Mouse (Mus musculus) lung, postnatal 14 days (tissue): ENCODE measurements at regions not wholly inside any gene's neighbourhood (a gene's known extent, or its start where the extent isn't known, plus 50 kb on each side); places are given as distances from the start of the nearest gene placed in this dataset.

ENCODE experiments used
- DNase-seq: peaks from one replicate; pipeline ENCODE4 v3.0.0; 2021

DNA sequence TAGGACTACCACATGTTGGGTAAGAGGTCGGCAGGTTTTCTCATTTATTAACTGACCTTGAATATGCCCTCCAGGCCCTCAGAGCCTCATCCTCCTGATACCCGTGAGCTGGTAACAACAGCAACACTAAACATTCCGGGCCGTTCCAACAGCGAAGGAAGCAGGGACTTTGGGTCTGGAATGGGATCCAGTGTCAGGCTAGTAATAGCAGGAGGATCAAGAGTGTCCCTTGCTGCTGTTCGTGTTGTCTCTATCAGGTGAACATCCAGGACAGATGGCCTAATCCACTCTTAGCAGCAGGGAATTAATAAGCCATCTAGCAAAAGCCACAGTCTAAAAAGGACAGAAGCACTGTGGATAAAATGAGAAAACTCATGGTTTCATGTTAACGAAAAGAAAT, 106.7 kb downstream of the Cpeb2 start:
- no peak for DNase-seq

DNA sequence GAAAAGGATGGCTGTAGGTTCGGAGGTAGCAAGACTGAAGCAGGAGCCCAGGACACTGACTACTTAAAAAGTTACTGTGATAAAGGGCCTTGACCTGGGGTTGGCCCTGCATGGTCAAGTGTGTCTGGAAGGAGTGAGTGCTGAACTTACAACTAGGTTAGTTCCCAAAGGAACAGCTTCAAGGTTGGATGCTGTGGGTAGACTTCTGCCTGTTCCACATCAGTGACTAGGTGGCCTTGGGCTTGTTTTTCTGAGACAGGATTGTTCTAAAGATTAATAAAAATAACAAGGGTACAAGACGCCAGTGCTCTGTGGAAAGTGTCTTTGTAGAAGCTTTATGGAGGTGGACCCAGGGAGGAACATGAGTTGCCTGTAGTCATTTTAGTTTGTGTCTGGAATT, 108.5 kb downstream of the Cpeb2 start:
- DNase-seq = no peak

DNA sequence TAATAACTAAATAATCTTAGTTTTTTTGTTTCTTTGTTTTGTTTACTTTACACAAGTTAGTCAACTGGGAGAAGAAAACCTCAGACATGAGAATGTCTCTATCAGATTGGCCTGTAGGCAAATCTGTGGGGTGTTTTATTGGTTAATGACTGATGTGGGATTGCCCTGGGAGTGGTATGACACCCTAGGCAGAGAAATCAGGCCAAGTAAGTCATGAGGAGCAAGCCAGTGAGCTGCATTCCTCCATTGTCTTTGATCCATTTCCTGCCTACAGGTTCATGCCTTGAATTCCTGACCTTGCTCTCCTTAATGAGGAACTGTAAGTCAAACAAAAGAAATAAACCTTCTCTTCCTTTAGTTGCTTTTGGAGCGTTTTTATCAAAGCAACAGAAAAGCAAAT, 111.5 kb downstream of the Cpeb2 start:
- no peak for DNase-seq

DNA sequence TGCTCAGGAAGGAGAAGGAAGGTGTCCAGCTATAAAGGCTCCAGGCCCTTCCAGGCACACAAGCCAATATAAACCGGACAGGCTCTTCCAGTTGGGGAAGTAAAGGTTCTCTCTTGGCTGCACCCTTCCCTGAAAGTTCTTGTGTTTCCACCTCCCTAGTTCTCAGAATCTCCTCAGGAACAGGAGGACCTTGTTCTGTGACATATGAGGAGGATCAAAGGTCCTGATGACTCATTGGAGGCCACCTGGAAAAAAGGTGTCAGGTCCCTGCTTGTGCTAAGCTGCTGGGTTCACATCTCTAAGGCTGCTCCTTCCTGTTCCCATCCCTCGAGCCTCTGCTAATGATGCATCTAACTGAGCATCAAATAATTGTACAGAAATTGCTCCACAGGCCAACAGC, 118.0 kb downstream of the Cpeb2 start:
- DNase-seq = no peak

DNA sequence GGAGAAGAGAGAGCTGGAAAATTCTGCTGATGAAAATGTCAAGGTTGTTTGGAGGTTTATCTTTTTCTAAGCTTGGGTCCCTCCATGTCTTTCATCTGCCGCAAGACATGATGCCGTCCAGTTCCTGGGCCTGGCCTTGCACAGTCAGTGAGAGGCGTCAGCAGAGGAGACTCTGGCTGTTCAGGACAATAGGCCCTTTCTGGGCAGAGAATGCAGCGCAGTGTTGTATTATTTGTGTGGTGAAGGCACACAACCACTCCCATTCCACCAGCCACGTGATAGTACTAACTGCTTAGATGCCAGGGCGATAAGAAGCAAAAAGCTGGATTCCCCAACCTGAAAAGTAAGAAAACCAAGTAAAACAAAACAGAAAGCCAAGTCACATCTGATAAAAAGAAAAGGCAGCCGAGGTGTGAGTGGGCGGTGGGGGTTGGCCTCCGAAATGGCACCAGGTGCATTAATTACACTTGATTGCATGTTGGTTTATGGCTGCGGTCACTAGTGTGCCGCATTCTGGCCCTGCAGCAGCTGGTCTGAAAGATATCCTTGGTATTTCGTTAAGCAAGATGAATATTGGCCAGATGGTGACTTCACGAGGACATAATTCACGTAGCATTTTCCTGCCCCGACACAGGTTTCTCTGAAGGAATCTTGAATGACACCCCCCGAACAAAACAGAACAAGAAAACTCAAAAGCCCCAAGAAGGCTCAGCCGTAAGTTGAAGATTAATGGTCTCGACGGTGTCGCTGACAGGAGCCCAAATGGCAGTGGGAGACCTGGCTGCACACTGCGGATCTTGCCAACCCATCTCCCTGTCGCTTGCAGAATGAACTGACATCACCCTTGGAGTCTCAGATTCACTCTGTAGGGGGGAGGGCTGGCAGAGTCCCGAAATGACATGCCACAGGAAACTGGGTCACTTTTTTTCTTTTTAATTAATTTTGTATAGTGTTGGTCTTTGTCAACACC, 120.3 kb downstream of the Cpeb2 start:
- DNase-seq = no peak

DNA sequence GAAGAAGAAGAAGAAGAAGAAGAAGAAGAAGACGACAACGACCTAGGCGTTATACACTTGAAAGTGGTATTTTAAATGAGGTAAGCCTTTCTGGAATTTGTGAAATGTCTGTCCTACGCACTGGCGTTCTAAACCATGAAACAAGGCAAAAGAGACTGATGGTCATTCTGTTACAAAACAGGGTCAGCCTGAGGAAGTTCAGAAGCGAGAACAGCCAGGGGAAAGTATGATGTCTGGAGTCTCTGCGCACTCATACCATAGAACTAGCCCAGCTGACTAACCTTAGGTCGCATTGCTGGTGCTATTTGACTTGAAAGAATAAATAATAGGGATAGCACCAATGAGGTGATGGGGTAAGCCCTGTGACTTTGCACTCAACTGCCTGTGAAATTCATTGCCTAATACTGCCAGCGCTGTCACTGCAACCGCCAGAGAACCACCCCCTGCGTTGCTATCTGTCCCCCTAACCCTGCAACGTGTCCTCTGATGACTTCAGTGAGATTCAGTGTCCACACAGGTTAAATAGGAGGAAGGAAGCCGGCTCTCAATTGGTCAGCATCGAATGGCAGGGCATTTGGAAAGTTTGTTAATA, 121.5 kb downstream of the Cpeb2 start:
- DNase-seq = peak; percentile 6

DNA sequence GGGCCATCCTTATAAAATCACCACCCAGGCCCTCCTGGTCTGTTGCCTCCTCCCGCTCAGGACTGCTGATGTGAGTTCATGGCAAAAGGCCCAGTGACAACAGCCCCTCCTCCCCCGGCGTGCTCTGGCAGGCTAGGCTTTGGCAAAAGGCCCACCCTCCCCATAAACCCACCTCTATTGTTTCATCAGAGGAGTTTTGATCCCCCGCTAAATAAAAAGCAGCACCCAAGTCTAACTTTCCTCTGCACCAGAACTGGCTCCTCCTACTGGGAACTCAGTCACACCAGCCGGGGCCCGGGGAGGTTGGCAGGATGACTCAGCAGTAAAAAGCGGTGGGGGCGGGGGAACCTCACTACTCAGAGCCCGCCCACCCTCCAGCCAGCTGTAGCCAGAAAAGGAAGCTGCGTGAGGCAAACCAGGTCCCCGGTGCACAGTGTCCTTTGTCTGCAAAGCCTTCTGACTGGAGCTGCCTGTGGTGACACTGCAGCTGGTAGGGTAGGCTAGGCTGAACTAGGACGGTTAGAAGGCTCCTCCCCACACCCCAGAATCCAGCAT, 122.1 kb downstream of the Cpeb2 start:
- peak; percentile 81 for DNase-seq

DNA sequence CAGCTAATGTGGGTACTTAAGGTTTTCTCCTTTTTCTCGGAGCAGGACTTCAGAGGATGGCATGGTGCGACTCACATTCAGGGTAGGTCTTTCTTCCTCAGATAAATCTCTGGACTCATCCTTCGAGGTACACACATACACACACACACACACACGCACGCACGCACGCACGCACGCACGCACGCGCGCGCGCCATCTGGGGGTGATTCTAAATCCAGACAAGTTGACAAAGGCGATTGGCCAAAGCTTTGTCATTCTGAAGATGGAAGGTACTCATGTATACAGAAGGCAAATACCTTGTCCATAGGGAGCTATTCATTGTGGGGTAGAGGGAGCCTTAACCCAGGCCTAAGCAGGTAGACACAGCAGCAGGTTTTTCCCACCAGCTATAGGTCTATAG, 122.9 kb downstream of the Cpeb2 start:
- DNase-seq = no peak

DNA sequence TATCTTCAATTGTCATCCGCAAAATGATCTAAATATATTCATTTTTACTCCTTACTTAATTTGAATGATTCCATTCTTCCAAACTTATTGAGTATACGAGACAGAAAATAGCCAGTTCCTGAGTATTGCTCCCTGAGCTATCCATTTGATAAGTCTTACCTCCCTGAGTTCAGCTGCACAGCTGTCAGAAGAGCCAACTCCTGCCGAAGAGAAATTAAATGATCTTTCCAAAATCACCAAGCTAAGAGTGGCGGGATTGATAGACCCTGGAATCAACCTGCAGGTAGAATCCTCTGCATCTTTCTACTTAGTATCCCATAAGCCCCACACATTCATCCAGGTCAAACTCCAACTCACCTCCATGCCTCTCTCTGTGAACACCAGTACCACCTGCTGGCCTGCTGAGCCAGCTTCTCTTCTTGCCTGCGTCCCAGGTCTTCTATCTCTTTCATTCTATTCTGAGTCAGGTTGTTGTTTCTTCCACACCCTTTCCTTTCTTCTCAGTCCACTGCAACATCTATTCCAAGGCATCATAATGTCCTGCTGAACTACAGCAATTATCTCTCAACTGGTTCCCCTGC, 124.2 kb downstream of the Cpeb2 start:
- DNase-seq = no peak

DNA sequence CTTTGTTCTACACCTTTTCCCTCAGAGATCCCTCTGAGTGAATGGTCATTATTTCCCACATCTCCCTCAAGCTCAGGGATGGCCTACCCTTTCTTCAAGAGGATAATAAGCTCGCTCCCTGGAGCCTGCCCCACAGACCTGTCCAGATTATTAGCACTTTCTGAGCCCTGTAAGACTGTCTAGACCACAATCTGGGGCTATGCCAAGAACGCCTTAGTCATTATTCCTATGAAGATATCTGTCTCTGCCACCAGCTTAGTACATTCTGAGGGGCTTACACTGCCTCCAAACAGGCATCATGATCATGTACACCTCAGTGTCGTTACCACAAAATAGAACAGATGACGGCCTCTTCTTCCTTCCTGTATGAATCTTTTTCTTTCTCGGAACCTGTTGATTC, 124.9 kb downstream of the Cpeb2 start:
- DNase-seq = no peak

DNA sequence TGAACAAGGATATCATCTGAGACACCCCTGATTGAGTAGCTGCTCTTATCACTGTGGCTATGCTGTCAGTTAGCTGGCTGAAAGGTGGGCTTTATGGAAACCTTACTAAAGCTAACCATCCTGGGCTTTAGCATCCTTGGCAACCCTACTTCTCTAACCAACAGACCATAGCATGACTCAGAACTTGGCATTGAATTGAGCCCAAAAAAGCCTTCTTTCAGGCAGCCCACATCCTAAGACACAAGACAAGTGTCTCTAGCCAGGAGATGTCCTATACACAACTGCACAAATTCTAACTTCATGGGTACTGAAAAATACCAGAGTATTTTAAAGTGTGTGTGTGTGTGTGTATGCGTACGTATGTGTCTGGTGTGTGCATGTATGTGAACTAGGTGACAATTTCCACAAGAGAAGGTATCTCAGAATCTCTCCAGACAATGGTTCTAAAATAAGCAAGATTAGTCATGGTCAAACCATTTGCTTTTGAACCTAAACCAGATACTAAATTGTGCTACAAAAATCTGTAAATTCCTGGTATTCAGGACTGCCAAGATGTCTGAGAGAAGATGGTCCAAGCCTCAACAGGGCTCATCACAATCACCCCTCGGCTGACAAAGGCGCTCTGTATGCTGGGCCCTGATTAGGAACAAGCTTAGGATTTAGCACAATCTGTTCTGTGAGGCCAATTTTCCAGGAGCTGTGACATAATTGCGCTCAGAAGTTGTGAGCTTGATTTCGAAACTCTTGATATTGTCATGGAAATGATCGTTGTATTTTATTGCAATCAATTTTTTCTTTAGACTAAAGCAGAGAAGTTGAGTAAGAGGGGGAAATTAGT, 126.2 kb downstream of the Cpeb2 start:
- DNase-seq = no peak

DNA sequence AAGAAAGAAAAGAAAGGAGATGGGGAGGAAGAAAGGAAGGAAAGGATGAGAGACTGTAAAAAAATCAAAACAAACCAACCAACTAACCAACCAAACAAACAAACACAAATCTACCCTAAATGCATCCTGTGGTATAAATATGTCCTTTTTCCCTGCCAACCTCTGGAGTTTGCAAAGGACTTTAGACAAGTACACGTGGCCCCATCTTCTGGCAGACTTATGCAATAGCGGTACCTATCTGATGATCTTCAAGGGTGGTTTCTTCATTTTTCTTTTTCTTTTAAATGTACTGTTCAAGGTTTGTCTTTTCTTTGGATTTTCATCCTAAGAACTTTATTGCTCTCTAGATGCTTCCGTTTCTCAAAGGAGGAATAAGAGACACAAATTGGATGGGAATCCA, 127.3 kb downstream of the Cpeb2 start:
- peak; percentile 51 for DNase-seq

DNA sequence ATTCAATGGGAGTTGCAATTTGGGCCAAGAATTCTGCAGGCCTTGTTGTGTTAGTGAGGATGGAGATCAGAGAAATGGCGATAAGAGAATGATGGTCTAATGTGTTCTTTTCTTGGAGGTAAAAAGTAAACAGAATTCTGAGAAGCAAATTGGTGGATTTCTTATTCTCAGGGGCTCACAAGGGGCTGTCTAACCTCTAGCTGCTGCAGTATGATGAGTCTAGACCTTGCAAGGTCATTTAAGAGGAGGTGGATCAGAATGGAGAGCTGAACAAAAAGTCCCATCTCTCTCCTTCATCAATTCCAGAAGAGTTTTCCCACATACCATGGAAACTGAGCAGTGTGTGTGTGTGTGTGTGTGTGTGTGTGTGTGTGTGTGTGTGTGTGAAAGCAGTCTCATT, 128.1 kb downstream of the Cpeb2 start:
- no peak for DNase-seq

DNA sequence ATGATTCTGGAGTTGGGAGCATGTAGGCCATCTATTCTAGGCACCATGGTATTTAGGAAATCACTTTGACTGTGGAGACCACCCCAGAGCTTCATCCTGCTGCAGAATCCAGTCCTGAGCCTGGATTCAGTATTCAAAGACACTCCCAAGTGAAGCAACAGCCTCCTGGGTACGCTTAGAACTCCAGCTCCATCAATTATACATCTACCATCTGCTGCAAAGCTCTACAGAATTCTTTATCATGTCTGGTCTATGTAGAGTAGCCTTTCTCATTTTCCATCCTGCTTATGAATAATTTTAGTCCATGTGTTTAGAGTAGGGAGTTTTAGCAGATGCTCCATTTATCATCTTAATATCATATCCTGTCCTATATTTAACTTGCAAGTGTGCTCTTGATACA, 139.4 kb downstream of the Cpeb2 start:
- no peak for DNase-seq

DNA sequence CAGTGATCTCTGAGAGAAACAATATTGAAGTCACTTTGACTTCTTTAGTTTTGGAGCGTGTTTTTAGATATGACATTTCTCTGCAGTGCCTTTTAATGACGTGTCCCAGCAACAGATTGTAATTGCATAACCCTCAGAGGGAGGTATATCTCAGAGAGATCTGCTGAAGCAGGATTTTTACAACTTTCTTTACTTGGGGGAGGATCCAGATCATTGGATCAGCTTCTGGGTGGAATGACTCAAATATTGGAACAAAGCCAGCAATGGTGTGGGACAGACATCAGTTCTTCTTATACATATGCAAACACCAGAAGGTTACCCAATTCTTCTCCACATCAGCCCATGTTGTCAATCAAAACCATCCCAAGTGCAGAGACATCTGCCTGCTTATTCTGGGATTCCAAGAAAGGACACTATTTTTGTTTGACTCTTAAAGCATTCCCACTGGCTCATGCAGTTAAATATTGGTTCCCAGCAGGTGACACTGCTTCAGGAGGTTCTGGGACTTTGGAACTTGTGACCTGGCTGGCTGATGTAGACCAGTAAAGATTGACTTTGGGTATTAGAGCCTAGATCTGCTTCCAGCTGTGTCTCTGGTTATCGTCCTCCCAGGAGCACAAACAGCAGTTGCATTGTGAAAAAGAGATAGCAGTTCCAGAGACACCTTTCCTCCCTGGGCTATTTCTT, 130.5 kb upstream of the C1qtnf7 start:
- no peak for DNase-seq

DNA sequence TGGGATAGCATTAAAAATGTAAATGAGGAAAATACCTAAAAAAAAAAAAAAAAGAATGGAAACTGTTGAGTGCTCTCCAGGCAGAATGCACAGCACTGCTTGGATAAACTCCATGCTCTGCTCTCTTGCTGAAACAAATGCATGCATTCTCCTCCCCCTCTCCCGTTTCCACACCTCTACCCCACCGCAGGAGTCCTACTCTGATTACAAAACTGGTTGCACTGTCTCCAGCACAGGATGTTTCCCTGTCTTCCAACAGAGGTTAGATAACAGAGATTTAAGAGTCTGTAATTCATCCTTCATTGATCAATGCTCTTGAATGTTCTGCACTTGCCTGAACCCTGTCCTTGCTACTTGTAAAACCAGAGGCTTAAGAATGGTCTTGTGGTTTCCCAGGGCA, 124.3 kb upstream of the C1qtnf7 start:
- DNase-seq = no peak

DNA sequence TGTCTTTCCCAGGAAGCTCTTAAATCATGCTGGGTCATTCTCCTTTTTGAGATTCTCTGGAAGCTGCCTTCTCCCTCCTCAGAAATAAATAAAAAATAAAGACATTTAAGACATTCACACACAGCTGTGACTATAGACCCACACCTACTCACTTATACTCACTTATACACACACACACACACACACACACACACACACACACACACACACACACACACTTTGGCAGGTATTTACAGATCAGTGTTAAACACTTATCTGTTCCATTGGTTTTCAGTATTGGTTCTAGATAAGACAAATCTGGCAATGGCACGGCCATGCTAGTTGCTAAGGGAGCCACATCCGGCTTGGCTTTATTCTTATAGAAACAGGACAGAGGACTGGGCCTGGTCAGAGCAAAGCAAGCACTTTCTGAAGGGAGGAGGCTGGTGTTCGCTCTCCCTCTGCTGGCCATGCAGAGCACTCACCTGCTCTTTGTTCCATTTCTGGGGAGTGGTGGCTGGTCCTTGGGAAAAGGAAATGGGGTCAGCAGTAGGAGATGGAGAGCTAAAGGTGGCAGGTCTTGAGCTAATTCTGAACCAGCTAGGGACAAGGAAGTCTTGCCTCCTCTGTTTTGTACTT, 123.8 kb upstream of the C1qtnf7 start:
- DNase-seq = peak; percentile 18

DNA sequence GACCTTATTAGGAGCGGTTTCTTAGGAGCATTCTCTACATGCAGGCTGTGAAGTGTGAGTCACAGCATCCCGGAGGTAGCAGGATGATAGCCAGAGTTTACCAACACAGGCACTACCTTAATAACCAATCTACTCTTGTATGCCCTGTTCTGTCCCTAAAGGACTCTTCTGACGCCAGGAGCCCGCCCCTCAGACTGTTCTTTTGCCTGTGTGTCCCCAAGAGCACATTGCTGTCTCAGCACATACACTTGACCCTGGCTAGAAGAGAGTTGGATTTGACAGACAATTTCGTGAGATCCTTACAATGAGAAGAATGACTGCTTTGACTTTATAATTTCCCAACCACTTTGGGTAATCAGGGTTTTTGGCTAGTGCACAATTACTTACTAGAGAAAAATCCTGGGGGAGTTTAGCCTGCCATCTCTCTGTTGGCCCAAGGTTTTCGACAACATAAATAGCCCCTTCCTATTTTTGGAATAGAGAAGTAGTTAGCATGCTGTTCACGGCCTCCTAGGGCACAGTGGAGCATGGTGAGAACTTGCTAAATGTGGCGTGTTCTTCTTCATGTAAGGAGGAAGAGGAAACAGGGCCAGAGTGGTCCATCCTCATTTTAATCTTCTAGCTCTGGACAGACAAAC, 122.3 kb upstream of the C1qtnf7 start:
- no peak for DNase-seq

DNA sequence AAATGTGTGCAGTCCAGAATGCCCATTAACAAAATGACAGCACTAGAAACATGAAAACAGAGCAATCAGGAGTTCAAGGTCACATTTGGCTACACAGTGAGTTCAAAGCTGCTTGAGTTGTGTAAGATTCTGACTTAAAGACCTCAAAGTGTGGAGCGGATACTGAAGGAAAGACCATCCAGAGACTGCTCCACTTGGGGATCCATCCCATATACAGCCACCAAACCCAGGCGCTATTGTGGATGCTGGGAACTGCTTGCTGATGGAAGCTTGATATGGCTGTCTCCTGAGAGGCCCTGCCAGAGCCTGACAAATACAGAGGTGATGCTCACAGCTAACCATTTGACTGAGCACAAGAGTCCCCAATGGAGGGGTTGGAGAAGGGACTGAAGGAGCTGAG, 98.1 kb upstream of the C1qtnf7 start:
- DNase-seq = no peak

DNA sequence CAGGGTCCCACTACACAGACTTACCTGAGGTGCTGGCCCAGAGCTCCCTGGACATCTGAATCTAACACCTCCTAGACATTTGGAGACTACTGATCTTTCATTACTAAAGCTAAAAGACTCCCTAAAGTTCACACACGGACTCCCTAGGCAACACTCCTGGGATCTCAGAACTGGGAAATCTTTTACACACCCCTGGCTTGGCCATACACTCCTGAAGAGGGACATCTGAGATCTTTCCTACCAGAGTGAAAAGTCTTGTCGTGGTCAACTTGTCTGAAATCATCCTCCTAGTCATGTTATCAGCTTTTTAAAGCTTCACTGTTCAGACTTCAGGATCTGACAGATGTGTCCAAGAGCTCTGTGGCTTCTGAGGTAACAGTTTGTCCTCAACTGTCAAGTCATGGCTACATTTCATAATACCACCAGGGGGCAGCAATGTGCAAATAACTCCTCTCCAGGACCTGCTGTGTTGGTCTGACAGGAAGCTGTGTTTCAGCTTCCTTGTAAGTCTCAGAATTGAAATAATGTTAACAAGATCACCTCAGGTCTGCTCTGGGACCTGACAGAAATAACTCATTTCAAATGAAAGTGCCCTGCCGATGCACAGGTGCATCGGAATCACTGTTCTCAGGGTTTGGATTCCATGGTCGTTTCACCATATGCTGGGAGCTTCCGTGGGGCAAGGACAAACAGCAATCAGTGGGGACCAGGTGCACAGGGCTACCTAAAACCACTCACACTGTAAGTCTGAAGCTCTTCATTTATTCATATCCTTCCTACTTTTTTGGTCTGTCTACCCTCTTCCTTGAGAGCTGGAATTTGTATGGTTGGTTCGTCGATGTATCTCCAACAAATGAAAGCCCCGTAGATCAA, 92.3 kb upstream of the C1qtnf7 start:
- peak; percentile 78 for DNase-seq
